Mouse (Mus musculus): ENCODE data around the gene 2310034G01Rik.

Gene 2310034G01Rik

GRCm38 (mm10) chr19:46374477-46375088, 24.5 kb upstream of the 2310034G01Rik start:
- no peak for DNase-seq (ENCODE audit: low read depth, low spot score)
- Histone ChIP-seq H3K36me3 (ENCODE audit: control insufficient read depth, insufficient read depth, low read length, poor library complexity, severe bottlenecking) (peaks cover 17% of the 10 kb centered on the region), H3K27me3 (ENCODE audit: control insufficient read depth, insufficient read depth, low read length, poor library complexity, severe bottlenecking) (no peaks in the 10 kb centered on the region)

- DNase-seq (ENCODE audit: low read depth, low spot score): peak; percentile 58
Measured at GRCm38 (mm10) chr19:46369204-46369603, 19.1 kb upstream of the 2310034G01Rik start.

GRCm38 (mm10) chr19:46367798-46368590, 17.9 kb upstream of the 2310034G01Rik start:
- H3K27me3 ChIP-seq (ENCODE audit: control insufficient read depth, insufficient read depth, low read length, poor library complexity, severe bottlenecking): no peaks in the 10 kb centered on the region
- no peaks in the 10 kb centered on the region for H3K36me3 ChIP-seq (ENCODE audit: control insufficient read depth, insufficient read depth, low read length, poor library complexity, severe bottlenecking)
- DNase-seq (ENCODE audit: low read depth, low spot score): no peak

More at GRCm38 (mm10) chr19:46369204-46369603, 19.1 kb upstream of the 2310034G01Rik start:
- Histone ChIP-seq H3K36me3 (ENCODE audit: control insufficient read depth, insufficient read depth, low read length, poor library complexity, severe bottlenecking) (no peaks in the 10 kb centered on the region), H3K27me3 (ENCODE audit: control insufficient read depth, insufficient read depth, low read length, poor library complexity, severe bottlenecking) (no peaks in the 10 kb centered on the region)

- no peak for DNase-seq (ENCODE audit: low read depth, low spot score)
- no peaks in the 10 kb centered on the region for H3K27me3 ChIP-seq (ENCODE audit: control insufficient read depth, insufficient read depth, low read length, poor library complexity, severe bottlenecking)
- no peaks in the 10 kb centered on the region for H3K36me3 ChIP-seq (ENCODE audit: control insufficient read depth, insufficient read depth, low read length, poor library complexity, severe bottlenecking)
Measured at GRCm38 (mm10) chr19:46363294-46364009, 13.3 kb upstream of the 2310034G01Rik start.

- DNase-seq (ENCODE audit: low read depth, low spot score): no peak
Measured at GRCm38 (mm10) chr19:46362104-46362503, 12.0 kb upstream of the 2310034G01Rik start.

GRCm38 (mm10) chr19:46358381-46358780, 8.3 kb upstream of the 2310034G01Rik start:
- no peaks in the 10 kb centered on the region for H3K36me3 ChIP-seq (ENCODE audit: control insufficient read depth, insufficient read depth, low read length, poor library complexity, severe bottlenecking)
- DNase-seq (ENCODE audit: low read depth, low spot score): no peak
- H3K27me3 ChIP-seq (ENCODE audit: control insufficient read depth, insufficient read depth, low read length, poor library complexity, severe bottlenecking): no peaks in the 10 kb centered on the region

More at GRCm38 (mm10) chr19:46362104-46362503, 12.0 kb upstream of the 2310034G01Rik start:
- H3K36me3 ChIP-seq (ENCODE audit: control insufficient read depth, insufficient read depth, low read length, poor library complexity, severe bottlenecking): no peaks in the 10 kb centered on the region
- no peaks in the 10 kb centered on the region for H3K27me3 ChIP-seq (ENCODE audit: control insufficient read depth, insufficient read depth, low read length, poor library complexity, severe bottlenecking)

GRCm38 (mm10) chr19:46357344-46358280, 7.5 kb upstream of the 2310034G01Rik start:
- Histone ChIP-seq H3K36me3 (ENCODE audit: control insufficient read depth, insufficient read depth, low read length, poor library complexity, severe bottlenecking) (no peaks in the 10 kb centered on the region), H3K27me3 (ENCODE audit: control insufficient read depth, insufficient read depth, low read length, poor library complexity, severe bottlenecking) (no peaks in the 10 kb centered on the region)
- DNase-seq (ENCODE audit: low read depth, low spot score): no peak

- Histone ChIP-seq H3K27me3 (ENCODE audit: control insufficient read depth, insufficient read depth, low read length, poor library complexity, severe bottlenecking) (no peaks in the 10 kb centered on the region), H3K36me3 (ENCODE audit: control insufficient read depth, insufficient read depth, low read length, poor library complexity, severe bottlenecking) (no peaks in the 10 kb centered on the region)
- peak; percentile 76 for DNase-seq (ENCODE audit: low read depth, low spot score)
Measured at GRCm38 (mm10) chr19:46356701-46357138, 6.6 kb upstream of the 2310034G01Rik start.

GRCm38 (mm10) chr19:46349550-46349949, 552 bp downstream of the 2310034G01Rik start:
- no peaks in the 10 kb centered on the region for H3K36me3 ChIP-seq (ENCODE audit: control insufficient read depth, insufficient read depth, low read length, poor library complexity, severe bottlenecking)
- H3K27me3 ChIP-seq (ENCODE audit: control insufficient read depth, insufficient read depth, low read length, poor library complexity, severe bottlenecking): no peaks in the 10 kb centered on the region
- DNase-seq (ENCODE audit: low read depth, low spot score): no peak

- DNase-seq (ENCODE audit: low read depth, low spot score): peak; percentile 69
- no peaks in the 10 kb centered on the region for H3K27me3 ChIP-seq (ENCODE audit: control insufficient read depth, insufficient read depth, low read length, poor library complexity, severe bottlenecking)
- H3K36me3 ChIP-seq (ENCODE audit: control insufficient read depth, insufficient read depth, low read length, poor library complexity, severe bottlenecking): no peaks in the 10 kb centered on the region
Measured at GRCm38 (mm10) chr19:46348761-46349458, 1.2 kb downstream of the 2310034G01Rik start.

GRCm38 (mm10) chr19:46347936-46348668, 2.0 kb downstream of the 2310034G01Rik start:
- Histone ChIP-seq H3K36me3 (ENCODE audit: control insufficient read depth, insufficient read depth, low read length, poor library complexity, severe bottlenecking) (no peaks in the 10 kb centered on the region), H3K27me3 (ENCODE audit: control insufficient read depth, insufficient read depth, low read length, poor library complexity, severe bottlenecking) (no peaks in the 10 kb centered on the region)
- no peak for DNase-seq (ENCODE audit: low read depth, low spot score)

GRCm38 (mm10) chr19:46347146-46347545, 3.0 kb downstream of the 2310034G01Rik start:
- DNase-seq (ENCODE audit: low read depth, low spot score): no peak
- no peaks in the 10 kb centered on the region for H3K27me3 ChIP-seq (ENCODE audit: control insufficient read depth, insufficient read depth, low read length, poor library complexity, severe bottlenecking)

GRCm38 (mm10) chr19:46344710-46345419, 5.2 kb downstream of the 2310034G01Rik start:
- H3K27me3 ChIP-seq (ENCODE audit: control insufficient read depth, insufficient read depth, low read length, poor library complexity, severe bottlenecking): no peaks in the 10 kb centered on the region
- DNase-seq (ENCODE audit: low read depth, low spot score): no peak
- H3K36me3 ChIP-seq (ENCODE audit: control insufficient read depth, insufficient read depth, low read length, poor library complexity, severe bottlenecking): no peaks in the 10 kb centered on the region

More at GRCm38 (mm10) chr19:46347146-46347545, 3.0 kb downstream of the 2310034G01Rik start:
- H3K36me3 ChIP-seq (ENCODE audit: control insufficient read depth, insufficient read depth, low read length, poor library complexity, severe bottlenecking): no peaks in the 10 kb centered on the region
